Mouse (Mus musculus) G1E (cell line): ENCODE data around the gene Sars2. TPM values are rescaled to one million over a fixed set of nuclear protein-coding genes. Genes with fewer than 3 reads are reported as not detected.

Experiments
- ATAC-seq: 2 replicates; pipeline ENCODE4 v1.8.0; 2016; ENCODE audit warnings: mild to moderate bottlenecking; ENCODE audit not compliant: insufficient number of reproducible peaks, poor library complexity, low FRiP score, severe bottlenecking; ENCODE audit errors: extremely low read depth
- DNase-seq: peaks from one replicate; pipeline ENCODE4 v3.0.0; 2012; ENCODE audit warnings: low spot score
- H3K27me3 ChIP-seq: 2 replicates; pipeline ENCODE4 v1.6.1; 2012; ENCODE audit warnings: mild to moderate bottlenecking, low read length, inconsistent platforms; ENCODE audit not compliant: insufficient read depth
- H3K36me3 ChIP-seq: replicated peaks from 2 replicates; pipeline ENCODE3; 2012; ENCODE audit warnings: mild to moderate bottlenecking, inconsistent platforms
- H3K4me1 ChIP-seq: 2 replicates; pipeline ENCODE4 v1.6.1; 2012; ENCODE audit warnings: low read depth, low read length, inconsistent platforms, mixed read lengths; ENCODE audit not compliant: insufficient read depth
- H3K4me3 ChIP-seq: 2 replicates; pipeline ENCODE4 v1.5.1; 2012; ENCODE audit warnings: low read depth, mild to moderate bottlenecking, inconsistent platforms, low read length, moderate library complexity, mixed read lengths
- H3K9me3 ChIP-seq: replicated peaks from 2 replicates; pipeline ENCODE4 v1.6.1; 2012; ENCODE audit warnings: inconsistent platforms
- CTCF ChIP-seq: IDR thresholded peaks from 2 replicates; pipeline ENCODE4 v1.5.1; 2012; ENCODE audit warnings: low read depth, low read length, inconsistent platforms, mixed read lengths
- GATA1 ChIP-seq: IDR thresholded peaks from 2 replicates; pipeline ENCODE4 v1.6.1; 2012; ENCODE audit warnings: borderline replicate concordance, low read length, inconsistent platforms, mixed read lengths
- GATA2 ChIP-seq: IDR thresholded peaks from 2 replicates; pipeline ENCODE4 v1.6.1; 2012; ENCODE audit warnings: low read depth, low read length, inconsistent platforms, borderline replicate concordance
- POLR2AphosphoS5 ChIP-seq: IDR thresholded peaks from 2 replicates; pipeline ENCODE4 v1.6.1; 2012; ENCODE audit warnings: low read depth, low read length, inconsistent platforms; ENCODE audit not compliant: insufficient replicate concordance
- TAL1 ChIP-seq: conservative IDR thresholded peaks from 2 replicates; pipeline ENCODE4 v1.6.1; 2012; ENCODE audit warnings: low read depth, low read length, inconsistent platforms, mixed read lengths
- polyA plus RNA-seq: library from polyadenylated mRNA; stranded (reverse); fragments of >175 nt; gene quantifications from 2 replicates; pipeline ENCODE4 v1.2.3, GENCODE M21; 2012
- total RNA-seq, 2 experiments: library from RNA; stranded (forward) in 1 of 2; stranded (reverse) in 1 of 2; fragments of 200-1000 nt in 1 of 2; fragments of >200 nt in 1 of 2; fragmentation: Nextera tagmentation in 1 of 2; gene quantifications; 2 replicates each; pipeline ENCODE4 v1.2.3; 2014 to 2017

Sars2 gene
- total and polyA plus RNA-seq, 3 experiments: 9.1 to 41.5 (median 10.1) TPM

DNA sequence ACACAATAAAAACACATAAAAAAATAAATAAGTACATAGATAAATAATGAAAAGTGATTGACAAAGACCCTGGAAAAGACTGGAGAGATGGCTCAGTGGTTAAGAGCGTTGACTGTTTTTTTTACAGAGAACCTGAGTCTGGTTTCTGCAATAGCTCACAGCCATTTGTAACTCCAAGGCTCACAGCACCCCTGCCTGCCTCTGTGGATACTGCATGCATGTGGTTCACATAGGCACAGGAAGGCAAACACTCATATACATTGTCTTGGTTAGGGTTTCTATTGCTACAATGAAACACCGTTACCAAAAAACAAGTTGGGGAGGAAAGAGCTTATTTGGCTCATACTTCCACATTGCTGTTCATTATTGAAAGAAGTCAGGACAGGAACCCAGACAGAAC, 26.2 kb upstream of the Sars2 start:
- TF ChIP-seq POLR2AphosphoS5 (no peak), TAL1 (no peak), CTCF (no peak), GATA1 (no peak), GATA2 (no peak)
- no peaks in the 10 kb centered on the region for H3K36me3 ChIP-seq
- no peaks in the 10 kb centered on the region for H3K9me3 ChIP-seq
- DNase-seq (no peak), ATAC-seq (no peak)
- no peaks in the 10 kb centered on the region; the same call in 1 of the 2 replicates for H3K27me3 ChIP-seq
- H3K4me3 ChIP-seq: no peak overlapping the region
- H3K4me1 ChIP-seq: no peaks in the 10 kb centered on the region

DNA sequence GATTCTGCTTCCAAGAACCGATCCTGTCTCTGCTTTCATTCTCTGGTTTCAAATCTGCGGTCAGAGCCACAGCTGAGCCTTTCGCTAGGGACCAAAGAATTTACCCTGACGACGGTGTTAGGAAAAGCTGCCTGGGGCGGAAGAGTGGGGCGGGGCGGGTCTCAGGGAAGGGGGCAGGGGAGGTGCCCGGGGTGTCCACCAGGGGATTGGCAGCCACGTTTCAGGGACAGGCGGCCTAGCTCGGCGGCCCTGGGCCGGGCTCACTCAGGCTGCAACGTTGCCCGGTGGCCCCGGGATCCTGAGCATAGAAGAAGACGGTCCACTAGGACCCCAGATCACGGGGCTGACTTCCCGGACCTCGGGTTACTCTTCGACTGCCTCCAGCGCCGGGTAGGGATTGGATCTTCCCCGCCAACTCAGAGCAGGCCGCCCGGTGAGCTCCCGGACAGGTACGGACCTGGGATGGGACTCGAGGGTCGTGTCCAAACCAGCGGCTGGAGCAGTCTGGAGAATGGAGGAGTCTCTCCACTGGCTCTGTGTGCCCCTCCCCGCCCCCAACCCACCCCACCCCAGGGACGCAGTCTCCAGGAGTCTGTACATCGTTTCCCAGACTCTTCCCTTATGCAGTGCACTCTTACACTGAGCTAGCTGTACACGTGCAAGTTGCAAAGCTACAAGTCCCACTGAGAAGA, 25.1 kb upstream of the Sars2 start, which contains the start of gene Fbxo17:
Gene Fbxo17 (plus strand): TSS at position 215 of the 692 bp plus-strand sequence.
- no peak for DNase-seq
- no peak for ATAC-seq
- TF ChIP-seq GATA1 (no peak), GATA2 (no peak), TAL1 (no peak)
- no peaks in the 10 kb centered on the region for H3K36me3 ChIP-seq
- H3K9me3 ChIP-seq: no peaks in the 10 kb centered on the region
- H3K4me1 ChIP-seq: no peaks in the 10 kb centered on the region
- no peaks in the 10 kb centered on the region; the same call in 1 of the 2 replicates for H3K27me3 ChIP-seq
- no peak within 1 kb of the TSS for H3K4me3 ChIP-seq

DNA sequence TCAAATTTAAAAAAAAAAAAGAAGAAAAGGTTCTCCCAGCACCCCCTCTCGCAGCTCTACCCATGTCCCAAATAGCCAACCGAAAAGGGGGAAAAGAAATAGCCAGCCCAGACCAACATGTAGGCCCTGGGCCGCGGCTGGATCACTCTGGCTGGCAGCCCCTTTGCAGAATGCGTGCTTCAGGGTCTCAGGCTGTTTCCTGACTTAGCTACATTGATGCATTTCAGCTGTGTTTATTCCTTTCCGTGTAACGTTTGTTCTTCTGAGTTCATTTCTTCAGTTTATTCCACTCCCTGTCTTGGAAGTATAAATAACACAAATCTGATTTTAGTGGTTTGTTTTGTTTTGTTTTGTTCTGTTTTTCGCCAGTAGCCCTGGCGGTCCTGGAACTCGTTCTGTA, 24.1 kb upstream of the Sars2 start:
- no peak for TF ChIP-seq GATA1
- TF ChIP-seq POLR2AphosphoS5: no peak
- no peak for TF ChIP-seq GATA2
- TF ChIP-seq TAL1: no peak
- TF ChIP-seq CTCF: no peak
- Histone ChIP-seq H3K4me3 (no peak overlapping the region), H3K27me3 (no peaks in the 10 kb centered on the region; the same call in 1 of the 2 replicates), H3K9me3 (no peaks in the 10 kb centered on the region), H3K4me1 (no peaks in the 10 kb centered on the region), H3K36me3 (no peaks in the 10 kb centered on the region)
- DNase-seq (no peak), ATAC-seq (no peak)

DNA sequence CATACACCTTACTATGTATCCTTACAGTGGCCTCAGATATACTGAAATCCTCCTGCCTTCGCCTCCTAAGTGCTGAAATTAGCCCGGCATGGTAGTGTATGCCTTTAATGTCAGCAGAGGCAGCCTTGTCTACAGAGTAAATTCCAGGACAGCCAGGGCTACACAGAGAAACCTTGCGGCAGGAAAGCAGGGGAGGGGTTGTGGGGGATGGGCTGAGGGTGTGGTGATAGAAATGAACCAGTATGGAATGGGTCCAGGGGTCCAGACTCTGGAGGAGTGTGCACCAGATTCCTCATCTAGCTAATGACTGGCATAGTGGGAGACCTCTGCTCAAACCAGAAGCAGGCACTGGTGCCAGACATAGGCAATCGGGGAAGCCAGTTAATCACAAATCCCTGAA, 22.6 kb upstream of the Sars2 start:
- no peaks in the 10 kb centered on the region for H3K9me3 ChIP-seq
- ATAC-seq (no peak), DNase-seq (no peak)
- H3K4me1 ChIP-seq: no peaks in the 10 kb centered on the region
- H3K36me3 ChIP-seq: no peaks in the 10 kb centered on the region
- H3K4me3 ChIP-seq: no peak overlapping the region
- no peaks in the 10 kb centered on the region; the same call in 1 of the 2 replicates for H3K27me3 ChIP-seq
- no peak for TF ChIP-seq POLR2AphosphoS5
- no peak for TF ChIP-seq TAL1
- TF ChIP-seq GATA2: no peak

GRCm38 (mm10) chr7:28719650-28720049, 22.1 kb upstream of the Sars2 start:
- no peaks in the 10 kb centered on the region for H3K4me1 ChIP-seq
- TF ChIP-seq TAL1 (no peak), CTCF (no peak), POLR2AphosphoS5 (no peak), GATA2 (no peak), GATA1 (no peak)
- peaks cover 2% of the 10 kb centered on the region for H3K9me3 ChIP-seq
- no peak overlapping the region for H3K4me3 ChIP-seq
- H3K27me3 ChIP-seq: no peaks in the 10 kb centered on the region; the same call in 1 of the 2 replicates
- no peak for ATAC-seq
- no peak for DNase-seq
- H3K36me3 ChIP-seq: no peaks in the 10 kb centered on the region

- no peaks in the 10 kb centered on the region; the same call in 1 of the 2 replicates for H3K27me3 ChIP-seq
- H3K4me3 ChIP-seq: no peak overlapping the region
- no peak for DNase-seq
- H3K4me1 ChIP-seq: no peaks in the 10 kb centered on the region
- H3K36me3 ChIP-seq: no peaks in the 10 kb centered on the region
- TF ChIP-seq GATA1 (no peak), TAL1 (no peak), CTCF (no peak), POLR2AphosphoS5 (no peak), GATA2 (no peak)
- H3K9me3 ChIP-seq: peaks cover 4% of the 10 kb centered on the region
- no peak for ATAC-seq
These were observed 20.8 kb upstream of the Sars2 start for GRCm38 (mm10) chr7:28720753-28721537.
